Mouse (Mus musculus) liver, embryonic 16.5 days (tissue): Measurements from ENCODE around the gene Tspan32. TPM values are rescaled to one million over a fixed set of nuclear protein-coding genes. Genes with fewer than 3 reads are reported as not detected.

Experiments used
- ATAC-seq: fragments of 200-750 bp; cut with Nextera tagmentation; 2 replicates; pipeline ENCODE4 v1.8.0; 2017; ENCODE audit warnings: low read depth, mild to moderate bottlenecking, moderate number of reproducible peaks, moderate library complexity
- H3K27ac ChIP-seq: fragments of 300-500 bp; sonication (generic); 2 replicates; pipeline ENCODE4 v1.5.1; 2014; ENCODE audit warnings: mild to moderate bottlenecking, low read length
- H3K27me3 ChIP-seq: fragments of 300-500 bp; sonication (generic); 2 replicates; pipeline ENCODE4 v1.6.1; 2014; ENCODE audit warnings: low read depth, low read length, mixed read lengths; ENCODE audit not compliant: control insufficient read depth, insufficient read depth
- H3K36me3 ChIP-seq: fragments of 300-500 bp; sonication (generic); 2 replicates; pipeline ENCODE4 v1.6.1; 2014; ENCODE audit warnings: mild to moderate bottlenecking; ENCODE audit not compliant: control insufficient read depth, insufficient read depth
- H3K4me1 ChIP-seq: fragments of 300-500 bp; sonication (generic); 2 replicates; pipeline ENCODE4 v1.6.1; 2014; ENCODE audit warnings: low read depth, low read length, mixed read lengths; ENCODE audit not compliant: control insufficient read depth
- H3K4me2 ChIP-seq: fragments of 300-500 bp; sonication (generic); 2 replicates; pipeline ENCODE4 v1.6.1; 2014; ENCODE audit warnings: low read depth, low read length, mixed read lengths
- H3K4me3 ChIP-seq: fragments of 300-500 bp; sonication (generic); 2 replicates; pipeline ENCODE4 v1.5.1; 2014; ENCODE audit warnings: low read depth, mild to moderate bottlenecking, low read length
- H3K9ac ChIP-seq: fragments of 300-500 bp; sonication (generic); 2 replicates; pipeline ENCODE4 v1.6.1; 2014; ENCODE audit warnings: low read depth, low read length
- H3K9me3 ChIP-seq: fragments of 300-500 bp; sonication (generic); replicated peaks from 2 replicates; pipeline ENCODE4 v1.6.1; 2016; ENCODE audit warnings: low read length; ENCODE audit not compliant: control insufficient read depth
- WGBS: fragments of 180-500 bp; shearing (Covaris S2); extraction: QIAGEN DNeasy Blood & Tissue Kit; methylation state at CpG from one replicate; pipeline ENCODE4 v1.1.7; 2014; ENCODE audit not compliant: insufficient replicate concordance; 5-methylcytosine and 5-hydroxymethylcytosine counted together
- polyA plus RNA-seq: library from polyadenylated mRNA; unstranded; fragments of >200 nt; fragmentation: Nextera tagmentation; extraction: Ambion mirVana; gene quantifications from 2 replicates; pipeline ENCODE4 v1.2.1, GENCODE M21; 2015

Tspan32 gene
- polyA plus RNA-seq, 1 experiment from 2014 or later, result 71.3 TPM

- no peak for ATAC-seq
- H3K36me3 ChIP-seq, result no peaks in the 10 kb centered on the region; the same call in 1 of the 2 replicates
- no peak overlapping the region for H3K9ac ChIP-seq
- H3K4me1 ChIP-seq, result peaks cover 21% of the 10 kb centered on the region
- WGBS, result 55% methylated on average over 8 of the region's 8 CpGs
- H3K4me3 ChIP-seq, result no peak overlapping the region
- H3K27me3 ChIP-seq, result no peaks in the 10 kb centered on the region
- no peak overlapping the region for H3K4me2 ChIP-seq
- no peaks in the 10 kb centered on the region for H3K9me3 ChIP-seq
- no peak overlapping the region for H3K27ac ChIP-seq
These were observed 8.8 kb downstream of the Tspan32 start for GRCm38 (mm10) chr7:143013420-143014178.

- Histone ChIP-seq H3K4me1 (peaks cover 8% of the 10 kb centered on the region), H3K4me2 (no peak overlapping the region), H3K36me3 (no peaks in the 10 kb centered on the region; the same call in 1 of the 2 replicates), H3K4me3 (no peak overlapping the region), H3K27me3 (no peaks in the 10 kb centered on the region), H3K9me3 (no peaks in the 10 kb centered on the region), H3K27ac (no peak overlapping the region), H3K9ac (no peak overlapping the region)
- ATAC-seq, result no peak
- WGBS, result 77% methylated on average over 7 of the region's 7 CpGs
These were observed 10.2 kb downstream of the Tspan32 start for GRCm38 (mm10) chr7:143014862-143015659.

- 63% methylated on average over 1 of the region's 1 CpGs for WGBS
- Histone ChIP-seq H3K27ac (no peak overlapping the region), H3K9ac (no peak overlapping the region), H3K36me3 (no peaks in the 10 kb centered on the region; the same call in 1 of the 2 replicates), H3K4me1 (peaks cover 8% of the 10 kb centered on the region), H3K4me2 (no peak overlapping the region), H3K9me3 (no peaks in the 10 kb centered on the region), H3K4me3 (no peak overlapping the region), H3K27me3 (no peaks in the 10 kb centered on the region)
- ATAC-seq, result peak; percentile 30; the same call in 1 of the 2 replicates
These were observed 11.0 kb downstream of the Tspan32 start for GRCm38 (mm10) chr7:143015755-143016423.

GRCm38 (mm10) chr7:143016424-143017142, 11.7 kb downstream of the Tspan32 start:
- Histone ChIP-seq H3K27ac (no peak overlapping the region), H3K4me1 (peaks cover 8% of the 10 kb centered on the region), H3K9me3 (no peaks in the 10 kb centered on the region), H3K27me3 (no peaks in the 10 kb centered on the region), H3K4me3 (no peak overlapping the region), H3K9ac (no peak overlapping the region), H3K4me2 (no peak overlapping the region), H3K36me3 (no peaks in the 10 kb centered on the region; the same call in 1 of the 2 replicates)
- 72% methylated on average over 9 of the region's 9 CpGs for WGBS
- no peak for ATAC-seq

GRCm38 (mm10) chr7:143017181-143017580, 12.3 kb downstream of the Tspan32 start:
- Histone ChIP-seq H3K4me1 (peaks cover 8% of the 10 kb centered on the region), H3K9ac (no peak overlapping the region), H3K27ac (no peak overlapping the region), H3K4me2 (no peak overlapping the region), H3K36me3 (no peaks in the 10 kb centered on the region; the same call in 1 of the 2 replicates), H3K27me3 (no peaks in the 10 kb centered on the region), H3K9me3 (no peaks in the 10 kb centered on the region), H3K4me3 (no peak overlapping the region)
- WGBS, result 75% methylated on average over 4 of the region's 4 CpGs
- no peak for ATAC-seq

- peaks cover 8% of the 10 kb centered on the region for H3K4me1 ChIP-seq
- no peak overlapping the region for H3K4me3 ChIP-seq
- no peak overlapping the region for H3K4me2 ChIP-seq
- no peaks in the 10 kb centered on the region; the same call in 1 of the 2 replicates for H3K36me3 ChIP-seq
- ATAC-seq, result no peak
- no peaks in the 10 kb centered on the region for H3K9me3 ChIP-seq
- H3K9ac ChIP-seq, result no peak overlapping the region
- no peak overlapping the region for H3K27ac ChIP-seq
- no peaks in the 10 kb centered on the region for H3K27me3 ChIP-seq
These were observed 15.2 kb downstream of the Tspan32 start for GRCm38 (mm10) chr7:143020040-143020439.

DNA sequence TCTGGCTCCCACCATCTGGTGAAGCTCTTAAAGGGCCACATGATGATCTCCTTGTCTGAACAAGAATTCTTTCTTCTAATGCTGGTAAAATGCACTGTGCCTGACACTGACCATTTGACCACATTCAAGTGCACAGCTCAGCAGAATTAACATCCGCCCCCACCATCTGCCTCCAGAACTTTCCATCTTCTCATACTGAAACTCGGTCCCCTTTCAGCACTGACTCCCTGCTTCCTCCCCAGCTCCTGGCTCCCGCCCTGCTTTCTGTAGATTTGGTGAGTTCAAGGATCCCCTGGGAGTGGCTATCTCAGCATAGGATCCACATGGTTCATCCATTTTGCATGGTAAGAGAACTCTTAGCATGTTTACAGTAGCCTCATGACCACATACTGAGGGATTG, 15.9 kb downstream of the Tspan32 start:
- Histone ChIP-seq H3K27ac (no peak overlapping the region), H3K9ac (no peak overlapping the region), H3K4me1 (peaks cover 6% of the 10 kb centered on the region), H3K27me3 (no peaks in the 10 kb centered on the region), H3K4me2 (no peak overlapping the region), H3K9me3 (no peaks in the 10 kb centered on the region), H3K4me3 (no peak overlapping the region), H3K36me3 (no peaks in the 10 kb centered on the region; the same call in 1 of the 2 replicates)
- WGBS, result 71% methylated on average over 3 of the region's 3 CpGs
- no peak for ATAC-seq

- Histone ChIP-seq H3K27ac (no peak overlapping the region), H3K4me3 (no peak overlapping the region), H3K27me3 (no peaks in the 10 kb centered on the region), H3K4me2 (no peak overlapping the region), H3K36me3 (no peaks in the 10 kb centered on the region; the same call in 1 of the 2 replicates), H3K4me1 (no peaks in the 10 kb centered on the region; the same call in none of the 2 replicates), H3K9ac (no peak overlapping the region), H3K9me3 (no peaks in the 10 kb centered on the region)
- WGBS, result 39% methylated on average over 5 of the region's 5 CpGs
- ATAC-seq, result no peak
These were observed 16.7 kb downstream of the Tspan32 start for GRCm38 (mm10) chr7:143021356-143022164.
